Mouse (Mus musculus) kidney, adult 2 months (tissue): Measurements from ENCODE around the gene Tcf7l1. TPM values are rescaled to one million over a fixed set of nuclear protein-coding genes. Genes with fewer than 3 reads are reported as not detected.
A peak's percentile ranks its signal among the peaks of the same experiment; 100 is the strongest.

Experiments
- DNase-seq: peaks from one replicate; pipeline ENCODE4 v3.0.0; 2021
- H3K27ac ChIP-seq: fragments of 200-500 bp; 2 replicates; pipeline ENCODE4 v1.5.1; 2012; ENCODE audit warnings: low read depth, low read length, control low read depth, inconsistent platforms; ENCODE audit not compliant: insufficient read depth
- H3K27me3 ChIP-seq: fragments of 200-500 bp; replicated peaks from 2 replicates; pipeline ENCODE4 v1.6.1; 2012; ENCODE audit warnings: mild to moderate bottlenecking, moderate library complexity, low read length, inconsistent platforms; ENCODE audit not compliant: control insufficient read depth, insufficient read depth
- H3K36me3 ChIP-seq: fragments of 200-500 bp; 2 replicates; pipeline ENCODE4 v1.6.1; 2012; ENCODE audit warnings: mild to moderate bottlenecking, moderate library complexity, low read length, inconsistent platforms; ENCODE audit not compliant: control insufficient read depth, insufficient read depth
- H3K4me1 ChIP-seq: fragments of 200-500 bp; 2 replicates; pipeline ENCODE4 v1.6.1; 2011; ENCODE audit warnings: low read length; ENCODE audit not compliant: control insufficient read depth, insufficient read depth
- H3K4me3 ChIP-seq: fragments of 200-500 bp; 2 replicates; pipeline ENCODE4 v1.5.1; 2011; ENCODE audit warnings: mild to moderate bottlenecking, low read depth, low read length, control low read depth; ENCODE audit not compliant: insufficient read depth
- CTCF ChIP-seq: fragments of 200-500 bp; conservative IDR thresholded peaks from 2 replicates; pipeline ENCODE4 v1.5.1; 2011; ENCODE audit warnings: low read depth, mild to moderate bottlenecking, control low read depth, low read length, moderate library complexity, mixed read lengths; ENCODE audit not compliant: insufficient read depth, insufficient read length
- POLR2A ChIP-seq: fragments of 200-500 bp; IDR thresholded peaks from one replicate; pipeline ENCODE4 v1.6.1; 2011; ENCODE audit warnings: low read depth, low read length, control low read depth
- WGBS: fragments of 180-500 bp; shearing (Covaris S2); methylation state at CpG from one replicate; pipeline ENCODE4 v1.1.7; 2018; 5-methylcytosine and 5-hydroxymethylcytosine counted together
- polyA plus RNA-seq: library from polyadenylated mRNA; depleted of rRNA; stranded (reverse); fragments of >200 nt; gene quantifications from 2 replicates; pipeline ENCODE4 v1.2.3, GENCODE M21; 2012

The Tcf7l1 gene
- polyA plus RNA-seq, 1 experiment, result 16.3 TPM

DNA sequence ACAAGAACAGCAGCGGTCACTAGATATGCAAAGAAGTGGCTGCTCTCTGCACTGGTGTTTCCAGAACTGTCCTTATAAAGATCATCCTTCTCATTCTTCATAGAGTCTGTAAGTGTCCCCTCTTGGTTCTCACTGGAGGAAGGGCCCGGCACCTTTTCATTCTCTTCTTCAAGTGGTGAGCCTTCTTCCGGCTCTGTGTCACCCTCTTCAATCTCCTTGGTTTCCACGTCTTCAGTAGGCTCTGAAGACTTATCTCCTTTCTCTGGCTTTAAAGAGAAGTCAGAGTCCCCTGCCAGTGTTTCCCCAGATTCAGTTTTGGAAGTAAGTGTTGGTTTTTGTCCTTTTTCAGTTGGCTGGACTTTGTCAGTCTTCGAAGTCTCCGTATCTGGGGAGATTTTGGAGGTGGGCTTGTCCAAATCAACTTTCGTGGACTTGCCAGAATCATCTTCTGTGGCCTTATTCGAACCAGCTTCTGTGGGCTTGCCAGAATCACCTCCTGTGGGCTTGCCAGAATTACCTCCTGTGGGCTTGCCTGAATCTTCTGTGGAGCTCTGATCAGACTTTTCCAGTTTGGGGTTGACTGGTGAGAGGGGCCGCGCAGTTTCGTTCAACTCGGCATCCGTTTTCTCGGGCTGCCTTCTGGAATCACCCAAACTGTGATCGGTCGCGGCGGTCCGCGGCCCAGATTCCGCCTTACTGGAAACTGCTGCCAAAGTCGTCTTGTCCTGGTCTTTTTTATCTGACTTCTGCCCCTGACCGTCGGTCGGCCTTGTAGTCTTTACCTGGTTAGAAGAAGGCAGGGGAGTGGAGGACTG lies 173.3 kb downstream of the Tcf7l1 start:
- peaks cover 5% of the 10 kb centered on the region; the same call in 1 of the 2 replicates for H3K36me3 ChIP-seq
- DNase-seq, result no peak
- no peaks in the 10 kb centered on the region for H3K27me3 ChIP-seq
- WGBS, result 13% methylated on average over 25 of the region's 25 CpGs
- TF ChIP-seq CTCF (no peak), POLR2A (no peak)
- peak overlapping the region; percentile 10 for H3K27ac ChIP-seq
- peak overlapping the region; percentile 94 for H3K4me3 ChIP-seq
- H3K4me1 ChIP-seq, result peaks cover 23% of the 10 kb centered on the region; the same call in 1 of the 2 replicates

DNA sequence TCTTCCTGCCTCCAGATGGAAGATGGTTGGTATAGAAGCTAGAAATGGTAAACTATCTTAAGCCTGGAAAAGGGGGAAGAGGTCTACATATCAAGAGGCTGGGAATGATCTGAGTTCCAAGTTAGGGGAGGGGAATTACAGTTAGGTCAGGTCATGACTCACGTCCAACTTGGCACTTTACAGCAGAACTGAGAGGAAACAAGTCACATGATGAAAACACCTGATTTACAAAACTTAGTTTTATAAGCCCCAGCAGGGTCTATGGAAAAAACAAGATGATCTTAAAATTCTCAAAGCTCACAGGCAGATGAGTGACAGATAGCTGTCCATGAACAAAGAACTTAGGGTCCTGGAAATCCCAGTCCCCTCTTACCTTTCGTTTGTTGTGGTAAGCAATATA lies 173.9 kb downstream of the Tcf7l1 start:
- peaks cover 8% of the 10 kb centered on the region; the same call in 1 of the 2 replicates for H3K36me3 ChIP-seq
- peak; percentile 44 for DNase-seq
- peak overlapping the region; percentile 94 for H3K4me3 ChIP-seq
- H3K27me3 ChIP-seq, result no peaks in the 10 kb centered on the region
- H3K27ac ChIP-seq, result no peak overlapping the region
- 23% methylated on average over 2 of the region's 2 CpGs for WGBS
- no peak for TF ChIP-seq POLR2A
- no peak for TF ChIP-seq CTCF
- H3K4me1 ChIP-seq, result peaks cover 23% of the 10 kb centered on the region; the same call in 1 of the 2 replicates

DNA sequence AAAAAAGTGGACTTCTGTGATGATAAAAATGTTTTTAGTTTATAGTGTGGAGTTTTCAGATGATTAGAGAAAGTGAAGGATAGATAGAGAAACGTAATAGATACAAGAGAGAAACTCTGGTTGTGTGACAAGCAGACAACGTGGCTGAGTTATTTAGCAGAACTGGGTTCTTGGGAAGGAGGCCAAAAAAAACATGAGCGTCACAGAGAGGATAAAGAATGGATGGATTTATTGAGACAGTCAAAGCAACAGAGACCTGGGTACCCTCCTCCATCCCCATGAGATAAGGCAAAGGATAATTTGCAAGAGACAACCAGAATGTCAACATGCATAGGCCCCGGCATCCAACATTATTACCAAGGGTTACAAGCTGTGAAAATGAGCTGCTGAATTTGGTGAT lies 178.8 kb downstream of the Tcf7l1 start:
- TF ChIP-seq POLR2A, result no peak
- no peak for TF ChIP-seq CTCF
- Histone ChIP-seq H3K27me3 (no peaks in the 10 kb centered on the region), H3K4me1 (peaks cover 13% of the 10 kb centered on the region; the same call in 1 of the 2 replicates), H3K36me3 (peaks cover 8% of the 10 kb centered on the region; the same call in 1 of the 2 replicates), H3K27ac (no peak overlapping the region), H3K4me3 (no peak overlapping the region)
- no peak for DNase-seq
- 32% methylated on average over 4 of the region's 4 CpGs for WGBS

DNA sequence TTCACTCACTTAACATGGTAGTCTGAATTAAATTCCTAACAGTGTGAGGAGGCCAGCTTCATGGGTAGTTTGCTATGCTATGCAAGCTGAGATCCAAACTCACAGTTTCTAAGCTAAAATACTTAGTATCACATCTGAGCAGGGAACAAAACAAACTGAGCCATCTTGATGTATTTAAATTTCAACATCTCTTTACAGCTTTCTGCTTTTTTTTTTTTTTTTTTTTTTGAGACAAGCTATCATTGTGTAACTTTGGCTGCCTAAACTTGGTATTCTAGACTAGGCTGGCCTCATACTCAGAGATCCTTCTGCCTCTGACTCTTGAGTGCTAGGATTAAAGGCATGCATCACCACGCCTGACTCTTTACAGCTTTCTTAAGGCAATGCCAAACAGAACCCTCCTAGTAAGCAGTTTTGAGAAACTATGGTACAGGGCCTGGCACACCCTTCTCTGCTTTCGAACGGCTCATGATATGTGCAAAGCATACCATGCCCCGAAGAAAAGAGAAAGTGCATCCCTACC lies 180.3 kb downstream of the Tcf7l1 start:
- Histone ChIP-seq H3K27ac (no peak overlapping the region), H3K4me1 (peaks cover 8% of the 10 kb centered on the region; the same call in 1 of the 2 replicates), H3K27me3 (no peaks in the 10 kb centered on the region), H3K36me3 (peaks cover 8% of the 10 kb centered on the region), H3K4me3 (no peak overlapping the region)
- no peak for TF ChIP-seq CTCF
- no peak for TF ChIP-seq POLR2A
- WGBS, result 74% methylated on average over 4 of the region's 4 CpGs
- DNase-seq, result no peak

DNA sequence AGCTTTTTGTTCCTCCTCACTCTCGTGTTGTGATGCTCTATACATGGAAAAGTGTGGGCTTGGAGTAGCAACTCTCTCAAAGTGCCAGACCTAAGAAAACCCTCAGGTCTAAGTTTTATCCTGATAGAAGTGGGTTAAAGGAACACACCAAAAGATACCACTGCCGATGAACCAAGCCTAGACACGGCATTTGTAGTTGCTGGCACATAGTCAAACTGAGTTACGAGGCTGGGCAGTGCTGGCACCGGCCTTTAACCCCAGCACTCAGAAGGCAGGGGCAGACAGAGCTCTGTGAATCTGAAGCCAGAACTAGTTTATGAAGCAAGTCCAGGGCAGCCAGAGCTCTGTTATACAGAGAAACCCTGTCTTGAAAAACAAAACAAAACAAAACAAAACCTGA lies 181.4 kb downstream of the Tcf7l1 start:
- Histone ChIP-seq H3K36me3 (peaks cover 8% of the 10 kb centered on the region), H3K4me1 (peaks cover 8% of the 10 kb centered on the region; the same call in 1 of the 2 replicates), H3K27me3 (no peaks in the 10 kb centered on the region), H3K4me3 (no peak overlapping the region), H3K27ac (0 out of 2 replicates have a peak overlapping the region, but pooled peaks have one; percentile 13)
- no peak for TF ChIP-seq CTCF
- TF ChIP-seq POLR2A, result no peak
- DNase-seq, result peak; percentile 87
- 33% methylated on average over 5 of the region's 5 CpGs for WGBS

DNA sequence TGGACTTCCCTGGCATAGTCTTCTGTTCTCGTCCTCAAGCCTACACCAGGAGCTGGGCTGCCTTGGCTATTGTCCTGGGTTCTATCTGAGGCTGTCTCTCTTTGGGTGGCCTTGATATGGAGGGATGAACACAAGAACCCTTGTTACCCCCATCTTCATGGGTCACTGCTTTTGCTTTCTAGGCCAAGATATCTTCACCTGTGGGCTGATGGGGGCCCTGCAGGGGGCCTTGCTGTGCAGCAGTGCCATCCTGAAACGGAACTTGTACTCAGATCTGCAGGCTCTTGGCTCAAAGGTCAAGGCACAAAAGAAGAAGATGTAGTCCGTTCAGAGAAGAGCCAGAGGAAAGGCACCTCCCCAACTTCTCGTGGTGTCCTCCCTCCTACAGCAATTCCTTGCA lies 182.0 kb downstream of the Tcf7l1 start:
- peaks cover 8% of the 10 kb centered on the region for H3K36me3 ChIP-seq
- TF ChIP-seq CTCF (no peak), POLR2A (no peak)

DNA sequence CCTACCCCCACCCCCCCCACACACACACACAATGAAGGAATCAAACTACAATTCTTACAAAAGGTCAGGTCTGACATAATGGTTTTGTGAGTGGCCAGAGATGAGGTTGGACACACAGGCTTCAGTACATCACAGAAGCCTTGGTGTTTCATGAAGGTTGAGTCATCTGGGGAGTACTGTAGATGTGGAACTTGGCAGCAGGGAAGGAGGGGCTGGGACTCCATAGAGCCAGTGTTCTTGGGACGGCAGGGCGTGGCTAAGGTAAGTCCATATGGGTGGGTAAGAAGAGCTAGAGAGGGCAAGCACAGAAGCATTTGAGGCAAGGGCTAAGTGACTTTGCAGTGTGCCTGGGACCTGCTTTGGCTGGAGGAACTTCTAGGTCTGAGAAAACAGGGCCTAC lies 185.0 kb downstream of the Tcf7l1 start:
- peaks cover 2% of the 10 kb centered on the region for H3K36me3 ChIP-seq
- 89% methylated on average over 2 of the region's 2 CpGs for WGBS

More for the DNA sequence above, 182.0 kb downstream of the Tcf7l1 start:
- Histone ChIP-seq H3K27ac (no peak overlapping the region), H3K4me3 (no peak overlapping the region), H3K4me1 (peaks cover 8% of the 10 kb centered on the region; the same call in 1 of the 2 replicates), H3K27me3 (no peaks in the 10 kb centered on the region)
- WGBS, result 52% methylated on average over 4 of the region's 4 CpGs
- DNase-seq, result peak; percentile 87

More for the DNA sequence above, 185.0 kb downstream of the Tcf7l1 start:
- no peak overlapping the region for H3K27ac ChIP-seq
- DNase-seq, result no peak
- no peak for TF ChIP-seq CTCF
- no peak for TF ChIP-seq POLR2A
- no peaks in the 10 kb centered on the region for H3K27me3 ChIP-seq
- H3K4me1 ChIP-seq, result peaks cover 10% of the 10 kb centered on the region; the same call in 1 of the 2 replicates
- H3K4me3 ChIP-seq, result no peak overlapping the region
